Mouse (Mus musculus) pancreas, adult 10 weeks (tissue): ENCODE measurements around the gene Syn3. TPM values are rescaled to one million over a fixed set of nuclear protein-coding genes. Genes with fewer than 3 reads are reported as not detected.

ENCODE experiments used
- polyA plus RNA-seq: library from polyadenylated mRNA; stranded (reverse); fragments of 350-450 nt; fragmentation: Illumina TruSeq; extraction: RNeasy Lipid Tissue Mini Kit (QIAGEN cat#74804); gene quantifications from one replicate; pipeline ENCODE4 v1.2.3, GENCODE M21; 2015; ENCODE audit warnings: low read depth, low replicate concordance; ENCODE audit not compliant: insufficient read depth

Gene Syn3
- polyA plus RNA-seq: 0.81 TPM

GRCm38 (mm10) chr10:86498673-86499391 is at the start of gene Syn3:
Gene Syn3 (minus strand): TSS chr10:86498896.

GRCm38 (mm10) chr10:86300293-86301116 is 198.2 kb downstream of the Syn3 start, which contains the start of gene Timp3:
Gene Timp3 (plus strand): TSS chr10:86300372.

GRCm38 (mm10) chr10:86021749-86022473 is 476.8 kb downstream of the Syn3 start, which contains the start of gene Fbxo7:
Gene Fbxo7 (plus strand): TSS chr10:86021972.

GRCm38 (mm10) chr10:86011781-86012180 is 486.9 kb downstream of the Syn3 start, which contains the start of gene Bpifc:
Gene Bpifc (minus strand): TSS chr10:86011895.

Other genes with a start within 250 kb of the Syn3 start
- 53.0 TPM for gene Timp3, start 198.5 kb downstream of the Syn3 start, polyA plus RNA-seq
- 205 TPM for gene Hsp90b1, start 206.6 kb upstream of the Syn3 start, polyA plus RNA-seq
- gene Ttc41, start 206.9 kb upstream of the Syn3 start, polyA plus RNA-seq: 1.8 TPM